Mouse (Mus musculus): ENCODE data around the gene Polr3a. TPM values are rescaled to one million over a fixed set of nuclear protein-coding genes. Genes with fewer than 3 reads are reported as not detected.
A peak's percentile ranks its signal among the peaks of the same experiment; 100 is the strongest.

Polr3a gene
- 18.2 and 18.7 TPM in 2 replicates for polyA plus RNA-seq (2014; fragmentation: Nextera tagmentation; extraction: Ambion mirVana)

DNA sequence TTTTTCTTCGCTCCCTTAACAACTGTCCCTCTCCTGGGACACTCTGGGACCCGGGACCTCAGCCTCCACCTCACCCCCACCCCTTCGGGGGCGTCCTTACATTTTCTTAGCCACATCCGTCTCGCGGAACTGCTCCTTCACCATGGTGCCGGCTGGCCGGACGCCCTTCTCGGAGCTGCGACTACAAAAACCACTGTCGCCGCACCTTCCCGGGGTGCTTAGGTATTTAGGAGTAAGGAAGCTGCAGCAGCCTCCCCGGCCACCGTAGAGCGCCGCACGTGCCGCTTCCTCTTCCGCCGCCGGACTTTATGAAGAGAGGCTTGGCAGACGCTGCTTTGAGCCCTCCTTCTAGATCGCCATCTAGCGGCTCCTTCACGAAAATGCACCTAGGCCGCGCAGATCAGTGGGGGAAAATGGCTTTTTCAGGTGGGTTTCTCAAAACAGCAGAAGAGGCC lies at the start of gene Polr3a, which contains the start of gene Rps24:
Polr3a (minus strand) TSS at position 286 of the 455 bp plus-strand sequence.
Rps24 (plus strand) TSS at position 353 of the 455 bp plus-strand sequence.
- Histone ChIP-seq H3K27me3 (replicated peaks; ENCODE audit: control insufficient read depth, insufficient read depth, low read length) (no peaks in the 10 kb centered on the region), H3K4me2 (peak within 1 kb of the TSS; percentile 73), H3K36me3 (ENCODE audit: control insufficient read depth, insufficient read depth, low read length) (peaks cover 17% of the 10 kb centered on the region; the same call in 1 of the 2 replicates), H3K9me3 (ENCODE audit: control insufficient read depth, low read length) (no peaks in the 10 kb centered on the region), H3K4me1 (replicated peaks; ENCODE audit: control insufficient read depth, insufficient read depth, low read length) (peaks cover 6% of the 10 kb centered on the region), H3K4me3 (ENCODE audit: low read depth, low read length) (peak within 1 kb of the TSS; percentile 86), H3K9ac (ENCODE audit: low read depth, low read length) (peak within 1 kb of the TSS; percentile 92), H3K27ac (ENCODE audit: low read depth, low read length) (peak within 1 kb of the TSS; percentile 2; the same call in 1 of the 2 replicates)
- peak; percentile 92 for DNase-seq (ENCODE audit: low spot score)
- under 1% methylated on average over 30 of the region's 30 CpGs for WGBS
- peak; percentile 62 for ATAC-seq (replicated peaks; ENCODE audit: low FRiP score)

DNA sequence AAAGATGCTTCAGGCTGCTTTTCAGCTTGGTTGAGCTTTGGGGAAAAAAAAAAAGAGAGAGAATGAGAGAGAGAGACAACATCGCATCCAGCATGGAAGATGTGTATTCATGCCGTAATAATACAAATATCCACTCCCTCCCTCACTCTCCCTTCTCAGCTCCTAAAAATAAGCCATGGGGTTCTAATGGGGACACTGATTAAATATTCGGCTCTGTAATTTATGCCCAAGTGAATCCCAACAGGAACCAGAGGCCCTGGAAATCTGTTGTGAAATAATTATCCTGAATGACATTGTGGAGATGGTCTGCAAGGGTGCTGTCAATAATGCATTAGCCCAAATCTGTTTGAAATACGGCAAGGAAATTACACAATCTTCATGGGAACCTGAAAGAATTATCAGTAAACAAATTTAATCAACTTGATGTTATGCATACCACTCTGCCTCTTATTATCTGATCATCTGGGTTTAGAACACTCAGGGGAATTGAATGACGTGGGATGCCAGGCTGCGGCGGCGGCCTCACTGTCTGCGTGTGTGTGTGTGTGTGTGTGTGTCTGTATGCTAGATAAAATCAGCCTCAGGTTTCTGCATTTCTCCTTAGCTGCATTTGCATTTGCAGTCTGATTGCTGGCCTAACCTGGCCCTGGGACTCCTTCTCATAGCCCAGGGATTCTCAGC lies 48.1 kb upstream of the Polr3a start:
- no peak for DNase-seq (ENCODE audit: low spot score)
- Histone ChIP-seq H3K27ac (ENCODE audit: low read depth, low read length) (no peak overlapping the region), H3K36me3 (ENCODE audit: control insufficient read depth, insufficient read depth, low read length) (no peaks in the 10 kb centered on the region), H3K9ac (ENCODE audit: low read depth, low read length) (no peak overlapping the region), H3K4me3 (ENCODE audit: low read depth, low read length) (no peak overlapping the region), H3K4me1 (replicated peaks; ENCODE audit: control insufficient read depth, insufficient read depth, low read length) (peaks cover 5% of the 10 kb centered on the region; the same call in 1 of the 2 replicates), H3K9me3 (ENCODE audit: control insufficient read depth, low read length) (no peaks in the 10 kb centered on the region), H3K27me3 (replicated peaks; ENCODE audit: control insufficient read depth, insufficient read depth, low read length) (no peaks in the 10 kb centered on the region), H3K4me2 (no peak overlapping the region)
- no peak for ATAC-seq (replicated peaks; ENCODE audit: low FRiP score)
- WGBS = 75% methylated on average over 9 of the region's 9 CpGs

DNA sequence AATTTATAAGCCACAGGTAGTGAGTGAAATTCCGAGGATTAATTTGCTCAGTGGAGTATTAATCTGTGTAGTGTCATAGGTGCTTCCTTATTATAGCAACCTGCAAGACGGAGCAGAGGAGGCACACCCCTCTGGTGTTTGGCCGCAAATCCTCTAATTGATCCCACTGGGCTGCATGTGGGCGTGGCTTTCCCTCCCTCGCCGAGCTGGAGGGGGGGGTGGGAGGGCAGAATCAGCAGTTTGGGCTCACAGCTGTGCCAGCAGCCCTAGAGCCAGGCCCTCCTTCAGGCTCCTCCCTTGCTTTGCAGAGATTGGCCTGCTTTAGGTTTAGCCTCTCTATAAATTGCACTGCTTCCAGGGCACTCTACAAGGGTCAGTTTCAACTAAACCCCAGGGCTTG lies 43.4 kb upstream of the Polr3a start:
- Histone ChIP-seq H3K4me1 (replicated peaks; ENCODE audit: control insufficient read depth, insufficient read depth, low read length) (peaks cover 5% of the 10 kb centered on the region; the same call in 1 of the 2 replicates), H3K4me2 (no peak overlapping the region), H3K36me3 (ENCODE audit: control insufficient read depth, insufficient read depth, low read length) (no peaks in the 10 kb centered on the region), H3K27me3 (replicated peaks; ENCODE audit: control insufficient read depth, insufficient read depth, low read length) (no peaks in the 10 kb centered on the region), H3K4me3 (ENCODE audit: low read depth, low read length) (no peak overlapping the region), H3K9ac (ENCODE audit: low read depth, low read length) (no peak overlapping the region), H3K9me3 (ENCODE audit: control insufficient read depth, low read length) (no peaks in the 10 kb centered on the region), H3K27ac (ENCODE audit: low read depth, low read length) (no peak overlapping the region)
- ATAC-seq (replicated peaks; ENCODE audit: low FRiP score) (peak; percentile 26; the same call in 1 of the 2 replicates), DNase-seq (ENCODE audit: low spot score) (no peak)
- 11% methylated on average over 6 of the region's 6 CpGs for WGBS

DNA sequence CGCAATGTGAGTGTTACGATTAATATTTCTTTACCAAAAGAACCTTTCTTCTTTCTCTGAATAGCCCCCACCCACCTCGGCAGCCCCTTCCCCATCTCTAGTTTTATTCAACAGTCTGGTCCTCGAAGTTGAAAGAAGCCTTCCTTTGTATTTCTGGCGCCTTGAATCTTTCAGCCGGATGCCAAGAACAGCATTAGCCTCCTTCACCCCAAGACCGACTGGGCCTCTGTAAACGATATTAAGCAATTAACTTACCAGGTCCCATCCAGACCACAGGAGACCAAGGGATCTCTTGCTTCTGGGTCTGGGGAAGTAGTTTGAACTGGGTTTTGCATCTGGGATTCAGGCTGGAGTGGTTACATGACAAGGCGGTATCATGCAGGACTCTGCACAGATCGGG lies 39.6 kb upstream of the Polr3a start:
- H3K9ac ChIP-seq (ENCODE audit: low read depth, low read length) = no peak overlapping the region
- H3K9me3 ChIP-seq (ENCODE audit: control insufficient read depth, low read length) = no peaks in the 10 kb centered on the region
- H3K4me2 ChIP-seq = no peak overlapping the region
- no peaks in the 10 kb centered on the region for H3K36me3 ChIP-seq (ENCODE audit: control insufficient read depth, insufficient read depth, low read length)
- no peak for DNase-seq (ENCODE audit: low spot score)
- H3K4me1 ChIP-seq (replicated peaks; ENCODE audit: control insufficient read depth, insufficient read depth, low read length) = peaks cover 5% of the 10 kb centered on the region; the same call in 1 of the 2 replicates
- 77% methylated on average over 10 of the region's 10 CpGs for WGBS
- H3K27me3 ChIP-seq (replicated peaks; ENCODE audit: control insufficient read depth, insufficient read depth, low read length) = no peaks in the 10 kb centered on the region
- no peak overlapping the region for H3K27ac ChIP-seq (ENCODE audit: low read depth, low read length)
- no peak for ATAC-seq (replicated peaks; ENCODE audit: low FRiP score)
- no peak overlapping the region for H3K4me3 ChIP-seq (ENCODE audit: low read depth, low read length)

DNA sequence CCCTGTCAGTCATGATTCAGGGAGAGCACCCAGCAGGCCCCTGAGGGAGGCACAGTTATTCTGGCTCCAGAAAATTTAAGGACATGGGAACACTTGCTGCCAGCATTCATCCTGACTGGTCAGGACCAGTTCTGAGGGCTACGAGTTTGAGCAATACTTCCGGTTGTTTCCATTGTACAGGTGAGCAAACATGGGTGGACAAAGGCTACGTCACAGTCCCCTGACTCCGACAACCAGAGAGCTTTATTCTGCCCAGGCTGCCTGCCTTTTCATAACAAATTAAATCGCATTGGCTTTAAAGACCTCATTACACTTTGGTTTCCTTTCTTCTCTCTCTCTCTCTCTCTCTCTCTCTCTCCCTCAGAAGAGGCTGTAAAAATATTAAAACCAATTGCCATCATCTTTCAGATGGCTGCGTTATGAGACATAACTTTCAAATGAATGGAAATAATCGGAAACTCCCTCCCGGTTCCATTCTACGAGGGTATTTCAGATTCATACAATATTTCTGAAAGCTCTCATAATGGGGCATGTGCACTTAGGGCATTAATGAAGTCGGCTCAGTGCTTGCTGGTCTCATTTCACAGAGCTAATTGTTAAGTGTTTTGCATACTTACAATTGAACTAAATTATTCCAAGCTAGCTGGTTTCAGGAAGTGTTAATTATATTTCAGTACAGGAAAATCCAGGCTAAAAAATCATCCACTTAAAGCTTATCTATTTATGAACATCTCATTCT lies 39.0 kb upstream of the Polr3a start:
- Histone ChIP-seq H3K4me1 (replicated peaks; ENCODE audit: control insufficient read depth, insufficient read depth, low read length) (peaks cover 4% of the 10 kb centered on the region; the same call in 1 of the 2 replicates), H3K36me3 (ENCODE audit: control insufficient read depth, insufficient read depth, low read length) (no peaks in the 10 kb centered on the region), H3K9me3 (ENCODE audit: control insufficient read depth, low read length) (no peaks in the 10 kb centered on the region), H3K4me3 (ENCODE audit: low read depth, low read length) (no peak overlapping the region), H3K9ac (ENCODE audit: low read depth, low read length) (no peak overlapping the region), H3K4me2 (no peak overlapping the region), H3K27me3 (replicated peaks; ENCODE audit: control insufficient read depth, insufficient read depth, low read length) (no peaks in the 10 kb centered on the region), H3K27ac (ENCODE audit: low read depth, low read length) (no peak overlapping the region)
- 79% methylated on average over 10 of the region's 10 CpGs for WGBS
- no peak for ATAC-seq (replicated peaks; ENCODE audit: low FRiP score)
- no peak for DNase-seq (ENCODE audit: low spot score)

DNA sequence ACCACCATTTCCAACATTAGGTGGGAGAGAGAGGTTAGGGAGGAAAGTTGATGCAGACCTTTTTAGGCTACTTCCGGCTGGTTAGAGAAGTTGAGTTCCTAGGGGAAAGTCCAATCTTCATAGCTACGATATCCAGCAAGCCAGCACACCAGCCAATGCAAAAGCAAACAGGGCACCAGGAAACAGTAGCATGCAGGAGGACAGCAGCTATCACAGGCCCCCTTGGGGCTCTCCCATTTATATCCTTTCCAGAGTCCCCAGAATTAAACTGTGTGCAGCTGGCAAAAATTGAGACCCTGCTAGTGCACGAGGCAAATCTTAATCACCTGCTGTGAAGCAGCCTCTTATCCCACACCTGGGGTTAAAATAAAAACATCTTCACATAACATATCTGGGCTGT lies 38.3 kb upstream of the Polr3a start:
- H3K27me3 ChIP-seq (replicated peaks; ENCODE audit: control insufficient read depth, insufficient read depth, low read length) = no peaks in the 10 kb centered on the region
- 69% methylated on average over 3 of the region's 3 CpGs for whole genome bisulfite sequencing
- no peak overlapping the region for H3K27ac ChIP-seq (ENCODE audit: low read depth, low read length)
- no peaks in the 10 kb centered on the region for H3K9me3 ChIP-seq (ENCODE audit: control insufficient read depth, low read length)
- DNase-seq (ENCODE audit: low spot score) (no peak), ATAC-seq (replicated peaks; ENCODE audit: low FRiP score) (no peak)
- H3K4me1 ChIP-seq (replicated peaks; ENCODE audit: control insufficient read depth, insufficient read depth, low read length) = no peaks in the 10 kb centered on the region
- H3K4me2 ChIP-seq = no peak overlapping the region
- H3K4me3 ChIP-seq (ENCODE audit: low read depth, low read length) = no peak overlapping the region
- H3K36me3 ChIP-seq (ENCODE audit: control insufficient read depth, insufficient read depth, low read length) = no peaks in the 10 kb centered on the region
- H3K9ac ChIP-seq (ENCODE audit: low read depth, low read length) = no peak overlapping the region

DNA sequence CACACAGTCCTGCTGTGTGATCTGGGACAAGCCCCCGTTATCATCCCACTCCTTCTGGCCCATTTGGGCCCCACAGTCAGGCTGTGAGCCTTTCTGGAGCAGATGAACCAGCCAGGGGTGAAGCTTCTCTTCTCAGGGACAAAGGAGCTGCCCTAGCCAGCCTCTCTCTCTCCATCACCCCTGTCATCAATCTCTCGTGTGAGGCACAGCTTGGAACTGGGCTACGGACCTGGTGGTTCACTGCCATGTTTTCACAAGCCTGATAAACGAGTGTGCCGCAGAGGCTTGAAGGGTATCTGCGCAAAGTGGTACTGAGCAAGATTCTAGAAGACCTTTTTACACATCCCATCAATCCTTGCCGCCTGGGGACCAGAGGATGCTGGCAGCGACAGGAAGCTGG lies 34.7 kb upstream of the Polr3a start:
- Histone ChIP-seq H3K4me1 (replicated peaks; ENCODE audit: control insufficient read depth, insufficient read depth, low read length) (no peaks in the 10 kb centered on the region), H3K4me2 (no peak overlapping the region), H3K4me3 (ENCODE audit: low read depth, low read length) (no peak overlapping the region), H3K9me3 (ENCODE audit: control insufficient read depth, low read length) (no peaks in the 10 kb centered on the region), H3K36me3 (ENCODE audit: control insufficient read depth, insufficient read depth, low read length) (no peaks in the 10 kb centered on the region), H3K27me3 (replicated peaks; ENCODE audit: control insufficient read depth, insufficient read depth, low read length) (no peaks in the 10 kb centered on the region), H3K27ac (ENCODE audit: low read depth, low read length) (no peak overlapping the region), H3K9ac (ENCODE audit: low read depth, low read length) (no peak overlapping the region)
- WGBS = 54% methylated on average over 8 of the region's 8 CpGs
- ATAC-seq (replicated peaks; ENCODE audit: low FRiP score) (no peak), DNase-seq (ENCODE audit: low spot score) (no peak)

DNA sequence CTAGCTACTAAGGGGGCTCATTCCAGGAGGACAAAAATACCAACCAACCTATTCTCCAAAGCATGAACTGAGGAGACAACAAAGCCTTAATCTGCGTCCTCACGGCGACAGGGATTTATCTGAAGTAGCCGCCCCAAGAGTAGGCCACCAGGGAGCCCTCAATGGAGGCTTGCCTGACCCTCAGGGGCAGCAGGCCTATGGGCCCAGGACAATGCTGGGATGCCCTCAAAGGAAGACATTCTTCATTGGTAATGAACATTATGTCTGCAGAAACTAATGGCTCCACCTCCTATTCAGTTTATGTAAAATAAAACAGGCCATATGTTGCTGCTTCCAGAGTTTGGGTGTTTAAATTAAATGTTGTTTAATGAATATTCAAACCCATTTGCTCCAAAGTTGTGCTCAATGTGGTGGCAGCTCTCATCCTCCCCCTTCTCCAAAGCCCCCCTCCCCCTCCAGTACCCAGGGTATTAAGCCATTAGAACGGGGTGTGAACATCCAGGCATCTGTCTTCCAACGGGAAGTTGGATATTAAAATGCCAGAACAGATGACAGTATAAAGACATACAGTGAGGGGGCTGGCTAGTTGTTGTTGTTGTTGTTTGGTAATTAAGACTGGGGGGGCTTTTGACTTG lies 25.8 kb upstream of the Polr3a start:
- H3K9ac ChIP-seq (ENCODE audit: low read depth, low read length) = no peak overlapping the region
- no peaks in the 10 kb centered on the region; the same call in 1 of the 2 replicates for H3K4me1 ChIP-seq (replicated peaks; ENCODE audit: control insufficient read depth, insufficient read depth, low read length)
- 0 out of 2 replicates have a peak, but pooled peaks cover 4% of the 10 kb centered on the region for H3K27me3 ChIP-seq (replicated peaks; ENCODE audit: control insufficient read depth, insufficient read depth, low read length)
- H3K4me2 ChIP-seq = no peak overlapping the region
- DNase-seq (ENCODE audit: low spot score) (no peak), ATAC-seq (replicated peaks; ENCODE audit: low FRiP score) (no peak)
- H3K27ac ChIP-seq (ENCODE audit: low read depth, low read length) = no peak overlapping the region
- no peak overlapping the region for H3K4me3 ChIP-seq (ENCODE audit: low read depth, low read length)
- H3K9me3 ChIP-seq (ENCODE audit: control insufficient read depth, low read length) = no peaks in the 10 kb centered on the region; the same call in 1 of the 2 replicates
- WGBS = 88% methylated on average over 6 of the region's 6 CpGs
- no peaks in the 10 kb centered on the region for H3K36me3 ChIP-seq (ENCODE audit: control insufficient read depth, insufficient read depth, low read length)

Measured in liver, embryonic 11.5 days (tissue).